Mouse (Mus musculus): ENCODE results near the gene Olfr1181. TPM values are rescaled to one million over a fixed set of nuclear protein-coding genes. Genes with fewer than 3 reads are reported as not detected.
"Not testable (repeated sequence)": the region's sequence is repeated elsewhere in the genome, so short reads cannot be mapped to it uniquely, and the experiment has no call there.

Gene Olfr1181
- not detected in 2 replicates for polyA plus RNA-seq (2012; rRNA removed)

- DNase-seq (ENCODE audit: extremely low spot score in 1 of 2, low spot score in 1 of 2), result no peak
Observed at GRCm38 (mm10) chr2:88426071-88426470, at the start of gene Olfr1181. Gene Olfr1181, minus strand, starts transcription at chr2:88426171.

- not testable (repeated sequence) for DNase-seq (ENCODE audit: extremely low spot score in 1 of 2, low spot score in 1 of 2)
Observed at GRCm38 (mm10) chr2:88454567-88454966, 28.6 kb upstream of the Olfr1181 start, which contains the start of gene Olfr1183. Gene Olfr1183, plus strand, starts transcription at chr2:88454867.

- DNase-seq (ENCODE audit: extremely low spot score in 1 of 2, low spot score in 1 of 2), result no peak
Observed at GRCm38 (mm10) chr2:88449031-88449430, 23.1 kb upstream of the Olfr1181 start, which contains the start of gene Gm13757. Gene Gm13757, minus strand, starts transcription at chr2:88449131.

GRCm38 (mm10) chr2:88419051-88419450 lies 6.9 kb downstream of the Olfr1181 start, which contains the start of gene Olfr1180:
Gene Olfr1180, minus strand, starts transcription at chr2:88419151.
- DNase-seq (ENCODE audit: extremely low spot score in 1 of 2, low spot score in 1 of 2), result no peak

GRCm38 (mm10) chr2:88406353-88406752 lies 19.6 kb downstream of the Olfr1181 start, which contains the start of gene Olfr1179:
Gene Olfr1179, minus strand, starts transcription at chr2:88406453.
- no peak for DNase-seq (ENCODE audit: extremely low spot score in 1 of 2, low spot score in 1 of 2)

- DNase-seq (ENCODE audit: extremely low spot score in 1 of 2, low spot score in 1 of 2), result no peak
Observed at GRCm38 (mm10) chr2:88386762-88387161, 39.2 kb downstream of the Olfr1181 start, which contains the start of gene Olfr1178. Gene Olfr1178, plus strand, starts transcription at chr2:88387062.

Other genes starting within 250 kb of the Olfr1181 start
- not detected in 2 replicates for gene Olfr1168, start 244.3 kb downstream of the Olfr1181 start, polyA plus RNA-seq (2012; rRNA removed)
- gene Olfr1170, start 197.8 kb downstream of the Olfr1181 start, polyA plus RNA-seq (2012; rRNA removed), result not detected in 2 replicates
- gene Olfr1173, start 146.3 kb downstream of the Olfr1181 start, polyA plus RNA-seq (2012; rRNA removed), result not detected in 2 replicates
- not detected in 2 replicates for gene Olfr1174-ps, start 111.0 kb downstream of the Olfr1181 start, polyA plus RNA-seq (2012; rRNA removed)
- not detected in 2 replicates for gene Olfr1175-ps, start 99.0 kb downstream of the Olfr1181 start, polyA plus RNA-seq (2012; rRNA removed)
- gene Olfr1176, start 89.5 kb downstream of the Olfr1181 start, polyA plus RNA-seq (2012; rRNA removed), result 0.02 TPM in 1 of 2 replicates, not detected in the other
- gene Olfr1177-ps, start 79.7 kb downstream of the Olfr1181 start, polyA plus RNA-seq (2012; rRNA removed), result not detected in 2 replicates
- gene Olfr1178, start 39.1 kb downstream of the Olfr1181 start, polyA plus RNA-seq (2012; rRNA removed), result not detected in 2 replicates
- not detected in 2 replicates for gene Olfr1179, start 19.7 kb downstream of the Olfr1181 start, polyA plus RNA-seq (2012; rRNA removed)
- not detected in 2 replicates for gene Olfr1180, start 7.0 kb downstream of the Olfr1181 start, polyA plus RNA-seq (2012; rRNA removed)
- not detected in 2 replicates for gene Gm13757, start 23.0 kb upstream of the Olfr1181 start, polyA plus RNA-seq (2012; rRNA removed)
- not detected in 2 replicates for gene Olfr1183, start 28.7 kb upstream of the Olfr1181 start, polyA plus RNA-seq (2012; rRNA removed)
- not detected in 2 replicates for gene Olfr1184, start 57.4 kb upstream of the Olfr1181 start, polyA plus RNA-seq (2012; rRNA removed)
- gene Olfr1185-ps1, start 67.1 kb upstream of the Olfr1181 start, polyA plus RNA-seq (2012; rRNA removed), result not detected in 2 replicates
- not detected in 2 replicates for gene Olfr1186, start 92.4 kb upstream of the Olfr1181 start, polyA plus RNA-seq (2012; rRNA removed)
- gene Olfr1188, start 130.8 kb upstream of the Olfr1181 start, polyA plus RNA-seq (2012; rRNA removed), result not detected in 2 replicates
- gene Olfr1189, start 160.3 kb upstream of the Olfr1181 start, polyA plus RNA-seq (2012; rRNA removed), result not detected in 2 replicates
- gene Olfr1191-ps1, start 214.4 kb upstream of the Olfr1181 start, polyA plus RNA-seq (2012; rRNA removed), result not detected in 2 replicates
- gene Olfr1192-ps1, start 222.3 kb upstream of the Olfr1181 start, polyA plus RNA-seq (2012; rRNA removed), result not detected in 2 replicates
- gene Olfr1193, start 249.5 kb upstream of the Olfr1181 start, polyA plus RNA-seq (2012; rRNA removed), result not detected in 2 replicates

All from frontal cortex, adult 2 months (tissue).